Mouse (Mus musculus) stomach, embryonic 14.5 days (tissue): Measurements from ENCODE around the gene Adora2a. TPM values are rescaled to one million over a fixed set of nuclear protein-coding genes. Genes with fewer than 3 reads are reported as not detected.
"Not testable (repeated sequence)": the region's sequence is repeated elsewhere in the genome, so short reads cannot be mapped to it uniquely, and the experiment has no call there.

Experiments
- ATAC-seq: fragments of 200-750 bp; cut with Nextera tagmentation; 2 replicates; pipeline ENCODE4 v1.8.0; 2017; ENCODE audit warnings: low read depth, moderate TSS enrichment; ENCODE audit not compliant: insufficient number of reproducible peaks, insufficient read depth, low FRiP score
- H3K27ac ChIP-seq: fragments of 300-500 bp; sonication (generic); 2 replicates; pipeline ENCODE4 v1.5.1; 2014; ENCODE audit warnings: mild to moderate bottlenecking, low read length, moderate library complexity, mixed read lengths
- H3K27me3 ChIP-seq: fragments of 300-500 bp; sonication (generic); 2 replicates; pipeline ENCODE4 v1.6.1; 2014; ENCODE audit warnings: low read length, control low read depth, mixed read lengths; ENCODE audit not compliant: control insufficient read depth, insufficient read depth
- H3K36me3 ChIP-seq: fragments of 300-500 bp; sonication (generic); 2 replicates; pipeline ENCODE4 v1.6.1; 2014; ENCODE audit warnings: mild to moderate bottlenecking, control low read depth, low read length, moderate library complexity, mixed read lengths; ENCODE audit not compliant: control insufficient read depth, insufficient read depth
- H3K4me1 ChIP-seq: fragments of 300-500 bp; sonication (generic); 2 replicates; pipeline ENCODE4 v1.6.1; 2014; ENCODE audit warnings: low read length, control low read depth, mixed read lengths; ENCODE audit not compliant: control insufficient read depth, insufficient read depth
- H3K4me2 ChIP-seq: fragments of 300-500 bp; sonication (generic); replicated peaks from 2 replicates; pipeline ENCODE4 v1.6.1; 2014; ENCODE audit warnings: low read depth, low read length, control low read depth
- H3K4me3 ChIP-seq: fragments of 300-500 bp; sonication (generic); 2 replicates; pipeline ENCODE4 v1.5.1; 2014; ENCODE audit warnings: low read depth, low read length, control low read depth
- H3K9ac ChIP-seq: fragments of 300-500 bp; sonication (generic); replicated peaks from 2 replicates; pipeline ENCODE4 v1.6.1; 2014; ENCODE audit warnings: low read depth, mild to moderate bottlenecking, control low read depth, low read length, moderate library complexity, mixed read lengths
- H3K9me3 ChIP-seq: fragments of 300-500 bp; sonication (generic); 2 replicates; pipeline ENCODE4 v1.6.1; 2016; ENCODE audit warnings: low read depth, low read length, control low read depth; ENCODE audit not compliant: control insufficient read depth
- WGBS: fragments of 180-500 bp; shearing (Covaris S2); extraction: QIAGEN DNeasy Blood & Tissue Kit; methylation state at CpG from one replicate; pipeline ENCODE4 v1.1.7; 2014; 5-methylcytosine and 5-hydroxymethylcytosine counted together
- polyA plus RNA-seq: library from polyadenylated mRNA; unstranded; fragments of >200 nt; fragmentation: Nextera tagmentation; extraction: Ambion mirVana; gene quantifications from 2 replicates; pipeline ENCODE4 v1.2.1, GENCODE M21; 2014

Adora2a gene
- polyA plus RNA-seq, 1 experiment from 2014 or later, result 3.8 TPM

DNA sequence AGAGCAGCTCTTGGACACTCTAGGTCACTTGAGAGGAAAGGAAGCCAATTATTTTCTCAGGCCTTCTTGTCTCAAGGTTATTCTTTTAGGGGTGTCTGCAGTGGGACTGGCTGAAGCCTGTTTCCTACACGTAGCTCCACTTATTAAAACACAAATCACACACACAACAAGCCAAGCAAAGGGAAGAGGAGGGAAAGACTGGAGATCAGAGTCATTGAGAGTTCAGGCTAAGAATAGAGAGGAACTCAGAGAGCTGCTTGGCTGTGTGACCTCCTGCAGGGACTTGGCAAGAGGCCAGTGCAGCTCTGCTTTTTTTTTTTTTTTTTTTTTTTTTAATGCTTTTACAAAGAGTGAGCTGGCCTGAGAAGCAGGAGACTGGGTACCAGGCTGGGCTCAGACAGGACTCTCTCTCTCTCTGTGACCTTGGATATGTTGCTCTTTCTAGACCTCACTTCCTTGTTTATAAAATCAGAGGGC is 47.6 kb downstream of the Adora2a start:
- H3K4me1 ChIP-seq, H3K27me3 ChIP-seq, H3K4me2 ChIP-seq, H3K4me3 ChIP-seq, H3K9ac ChIP-seq, H3K9me3 ChIP-seq, H3K36me3 ChIP-seq: not testable (repeated sequence)
- WGBS, result 17% methylated on average over 1 of the region's 1 CpGs
- H3K27ac ChIP-seq, result peak overlapping the region; percentile 6; the same call in 1 of the 2 replicates
- peak; percentile 77; the same call in 1 of the 2 replicates for ATAC-seq

DNA sequence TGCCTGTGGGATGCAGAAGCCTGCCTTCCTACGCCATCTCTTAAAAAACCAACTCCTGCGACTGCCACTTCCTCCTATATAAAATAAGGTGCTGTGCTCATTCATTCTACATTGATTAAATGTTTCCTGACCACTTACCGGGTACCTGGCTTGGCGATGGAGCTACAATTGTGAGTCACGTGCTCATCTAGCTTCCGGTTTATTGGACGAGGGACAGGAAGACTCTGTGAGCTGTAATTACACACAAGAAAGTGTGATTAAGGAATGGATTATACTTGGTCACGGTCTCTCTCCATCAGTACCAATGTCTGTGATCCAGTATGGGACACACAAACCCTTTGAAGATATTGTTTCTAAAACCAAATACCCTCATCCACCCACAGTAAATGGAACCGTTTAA is 48.1 kb downstream of the Adora2a start:
- Histone ChIP-seq H3K27me3 (no peaks in the 10 kb centered on the region), H3K9ac (no peak overlapping the region), H3K9me3 (no peaks in the 10 kb centered on the region), H3K4me2 (no peak overlapping the region), H3K4me3 (no peak overlapping the region), H3K4me1 (peaks cover 5% of the 10 kb centered on the region; the same call in 1 of the 2 replicates), H3K36me3 (no peaks in the 10 kb centered on the region), H3K27ac (peak overlapping the region; percentile 6; the same call in 1 of the 2 replicates)
- WGBS, result 83% methylated on average over 9 of the region's 9 CpGs
- peak; percentile 18; the same call in 1 of the 2 replicates for ATAC-seq

DNA sequence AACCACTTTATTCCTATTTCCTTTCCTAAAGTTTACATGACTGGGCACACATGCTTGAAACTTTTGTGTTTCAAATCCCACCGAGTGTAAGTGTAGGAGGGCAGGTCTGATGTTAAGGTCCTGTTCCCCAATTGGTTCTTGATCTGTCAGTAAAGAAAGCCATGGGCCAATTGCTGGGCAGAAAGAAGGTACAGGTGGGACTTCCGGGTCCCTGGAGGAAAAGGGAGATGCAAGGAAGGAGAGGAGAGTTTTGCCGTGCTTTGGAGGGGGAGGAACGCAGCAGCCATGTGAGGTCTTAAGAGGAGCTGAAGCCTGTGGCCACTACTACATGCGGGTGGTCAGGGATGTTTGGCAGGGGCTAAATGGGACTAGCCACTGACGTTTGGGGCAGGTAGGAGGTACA is 48.6 kb downstream of the Adora2a start:
- Histone ChIP-seq H3K27ac (no peak overlapping the region), H3K9me3 (no peaks in the 10 kb centered on the region), H3K4me3 (no peak overlapping the region; the same call in 1 of the 2 replicates), H3K4me1 (peaks cover 5% of the 10 kb centered on the region; the same call in 1 of the 2 replicates), H3K4me2 (no peak overlapping the region; the same call in 1 of the 2 replicates), H3K9ac (no peak overlapping the region), H3K36me3 (no peaks in the 10 kb centered on the region), H3K27me3 (no peaks in the 10 kb centered on the region)
- ATAC-seq, result peak; percentile 46; the same call in 1 of the 2 replicates
- 45% methylated on average over 6 of the region's 6 CpGs for WGBS

DNA sequence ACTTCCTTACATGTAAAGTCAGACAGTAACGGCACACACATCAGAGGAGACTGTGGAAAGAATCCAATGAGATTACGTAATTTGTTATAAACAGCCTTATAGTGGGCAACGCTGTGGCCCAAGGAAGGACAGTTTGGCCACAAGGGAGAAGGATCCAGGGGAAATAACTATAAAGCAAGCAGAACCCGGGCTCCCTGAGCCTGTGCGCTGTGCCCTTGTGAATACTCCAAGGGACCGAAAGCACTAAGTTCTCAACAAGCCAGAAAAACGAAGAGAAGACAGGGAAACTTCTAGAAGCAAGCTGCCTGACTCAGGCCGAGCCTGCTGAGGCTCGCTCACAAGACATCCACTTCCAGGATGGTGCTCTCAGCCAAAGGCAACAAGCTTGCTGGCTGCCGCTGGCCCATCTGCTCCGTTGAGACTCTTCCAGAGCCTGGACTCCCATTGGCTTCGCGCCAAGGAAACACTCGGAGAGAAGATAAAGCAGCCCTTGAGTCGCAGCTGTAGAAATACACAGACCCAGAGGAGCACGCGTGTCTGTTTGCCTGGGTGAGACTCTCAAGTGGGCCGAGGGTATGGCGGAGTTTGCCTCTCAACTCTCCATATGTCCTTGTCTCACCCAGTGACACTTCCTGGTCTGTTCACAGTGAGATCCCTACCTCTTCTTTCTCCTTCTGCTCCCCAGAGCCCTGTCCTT is 57.1 kb downstream of the Adora2a start:
- H3K27ac ChIP-seq, H3K4me1 ChIP-seq, H3K9ac ChIP-seq, H3K4me2 ChIP-seq, H3K27me3 ChIP-seq, H3K9me3 ChIP-seq, H3K36me3 ChIP-seq, H3K4me3 ChIP-seq, ATAC-seq: not testable (repeated sequence)
- WGBS, result 67% methylated on average over 12 of the region's 19 CpGs

DNA sequence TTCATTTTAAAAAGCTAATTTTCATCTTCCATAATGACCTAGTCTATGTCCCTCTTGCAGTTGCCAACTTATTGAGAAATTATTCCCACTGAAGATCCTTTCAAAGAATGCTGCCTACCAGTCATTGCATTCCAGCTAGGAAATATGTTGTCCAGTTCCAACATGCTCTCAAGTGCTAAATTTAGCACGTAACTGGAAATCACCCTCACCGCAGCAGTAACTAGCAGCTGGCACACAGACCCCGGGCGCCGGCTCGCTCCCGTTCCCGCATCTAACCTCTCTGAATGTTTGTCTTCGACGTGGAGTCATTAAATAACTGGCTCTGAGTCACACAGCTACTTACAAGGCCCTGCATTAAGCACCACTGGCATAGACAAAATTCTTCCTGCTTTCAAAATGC is 62.0 kb downstream of the Adora2a start:
- H3K27ac ChIP-seq, result no peak overlapping the region
- 69% methylated on average over 10 of the region's 10 CpGs for WGBS
- H3K36me3 ChIP-seq, result no peaks in the 10 kb centered on the region
- no peak overlapping the region for H3K4me2 ChIP-seq
- ATAC-seq, result no peak
- no peak overlapping the region for H3K4me3 ChIP-seq
- no peaks in the 10 kb centered on the region for H3K4me1 ChIP-seq
- no peaks in the 10 kb centered on the region for H3K9me3 ChIP-seq
- H3K9ac ChIP-seq, result no peak overlapping the region
- no peaks in the 10 kb centered on the region for H3K27me3 ChIP-seq

Other genes with a start within 250 kb of the Adora2a start
- gene Specc1l, start 104.8 kb upstream of the Adora2a start, polyA plus RNA-seq, result 32.5 and 32.7 TPM in 2 replicates
- 0.95 and 2.5 TPM in 2 replicates for gene Upb1, start 84.2 kb downstream of the Adora2a start, polyA plus RNA-seq
- 141 and 151 TPM in 2 replicates for gene Snrpd3, start 200.7 kb downstream of the Adora2a start, polyA plus RNA-seq
- 29.9 and 30.5 TPM in 2 replicates for gene Gucd1, start 201.1 kb downstream of the Adora2a start, polyA plus RNA-seq
- gene Lrrc75b, start 243.5 kb downstream of the Adora2a start, polyA plus RNA-seq, result 2.2 TPM in 2 replicates
- 3.1 and 3.8 TPM in 2 replicates for gene Ggt1, start 244.7 kb downstream of the Adora2a start, polyA plus RNA-seq